Mouse (Mus musculus): ENCODE results near the gene Pik3cb. TPM values are rescaled to one million over a fixed set of nuclear protein-coding genes. Genes with fewer than 3 reads are reported as not detected.

Gene Pik3cb
- 10 to 100 TPM in 1 of 2 experiments, 1 to 10 TPM in 1; 9.7 to 10.1 TPM for total RNA-seq (2021)
- long read RNA-seq, experiment 1, full-length matches to known transcripts = 13 of 17 reads
- long read RNA-seq, experiment 1, partial matches to known transcripts = 1 of 17 reads
- long read RNA-seq, experiment 1, other reads (novel, unspliced or antisense) = 3 of 17 reads
- long read RNA-seq, experiment 2, full-length matches to known transcripts = 12 of 17 reads
- long read RNA-seq, experiment 2, partial matches to known transcripts = 1 of 17 reads
- long read RNA-seq, experiment 2, other reads (novel, unspliced or antisense) = 4 of 17 reads

- DNase-seq = peak; percentile 99
- intact Hi-C loops (cut with DNase I) = loop anchor here (1.0 to 5.0 kb wide), 2 partner anchors 78 to 102 kb away; no protein-coding TSS in a partner anchor
These were observed at the start of gene Pik3cb for GRCm38 (mm10) chr9:99140063-99140882. Pik3cb (minus strand) TSS chr9:99140621.

DNA sequence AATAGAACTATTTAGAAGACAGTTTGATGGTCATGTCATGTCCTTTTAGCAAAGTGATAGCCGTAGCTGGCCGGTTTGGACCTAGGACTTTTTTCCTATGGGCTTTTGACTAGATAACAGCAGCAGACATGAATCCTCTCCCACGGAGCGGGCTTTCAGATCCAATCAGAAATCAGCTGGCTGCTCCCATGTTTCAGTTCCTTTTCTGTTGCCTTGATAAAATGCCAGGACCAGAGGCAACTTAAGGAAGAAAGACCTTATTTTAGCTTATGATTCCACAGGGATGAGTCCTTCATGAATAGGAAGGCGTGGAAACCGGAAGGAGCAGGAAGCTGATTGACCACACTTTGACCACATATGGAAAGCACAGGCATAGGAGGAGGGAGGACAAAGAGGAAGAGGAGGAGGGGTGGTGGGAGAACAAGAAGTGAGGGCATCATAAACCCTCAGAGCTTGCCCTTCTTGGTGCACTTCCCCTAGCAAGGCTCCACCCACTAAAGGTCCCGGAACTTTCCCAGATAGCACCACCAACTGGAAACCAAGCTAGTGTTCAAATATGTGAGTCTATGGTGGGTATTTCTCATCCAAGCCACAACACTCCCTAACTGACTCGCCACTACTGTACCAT lies 42.7 kb upstream of the Pik3cb start:
- intact Hi-C loops (cut with DNase I) = no loop called here
- no peak for DNase-seq

GRCm38 (mm10) chr9:99182121-99182520 lies 41.7 kb upstream of the Pik3cb start:
- intact Hi-C loops (cut with DNase I) = no loop called here
- DNase-seq = no peak

- intact Hi-C loops (cut with DNase I) = no loop called here
- peak; percentile 37 to 56 for DNase-seq
These were observed 39.9 kb upstream of the Pik3cb start for GRCm38 (mm10) chr9:99180272-99180671.

DNA sequence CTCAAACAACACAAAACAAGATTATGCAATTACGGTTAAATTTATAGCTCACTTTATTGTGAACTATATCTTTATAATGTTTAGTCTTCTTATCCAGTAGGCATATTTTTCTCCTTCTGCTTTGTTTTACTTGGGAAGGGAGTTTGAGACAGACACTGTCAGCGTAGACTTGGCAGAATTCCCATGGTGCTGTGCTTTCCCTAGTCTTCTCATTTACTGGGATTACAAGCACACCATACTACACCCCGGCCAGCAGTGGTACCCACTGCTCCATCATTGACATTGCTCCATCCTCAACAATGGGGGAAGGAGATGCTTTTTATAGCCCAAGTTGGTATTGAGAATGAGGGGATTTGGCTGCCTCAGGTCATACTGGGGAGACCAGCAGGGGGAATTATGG lies 38.3 kb upstream of the Pik3cb start:
- intact Hi-C loops (cut with DNase I) = no loop called here
- DNase-seq = no peak

GRCm38 (mm10) chr9:99175774-99176173 lies 35.4 kb upstream of the Pik3cb start:
- intact Hi-C loops (cut with DNase I) = no loop called here

DNA sequence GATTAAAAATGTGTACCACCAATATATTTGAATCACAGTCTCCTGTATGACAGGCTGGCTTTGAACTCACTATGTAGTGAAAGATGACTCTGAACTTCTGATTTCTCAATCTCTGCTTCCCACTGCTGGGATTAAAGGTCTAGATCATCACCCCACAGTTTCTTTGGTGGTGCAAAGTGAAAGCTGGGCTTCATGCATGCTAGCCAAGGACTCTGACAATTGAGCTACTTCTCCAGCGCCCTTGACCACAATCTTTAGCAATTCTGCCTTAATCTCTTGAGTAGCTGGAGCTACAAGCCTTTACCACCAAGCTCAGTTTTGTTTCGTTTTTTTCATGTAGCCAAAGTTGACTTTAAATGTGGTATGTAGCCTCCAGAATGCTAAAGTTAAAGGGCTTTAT lies 32.4 kb upstream of the Pik3cb start:
- DNase-seq = no peak
- intact Hi-C loops (cut with DNase I) = no loop called here

More at GRCm38 (mm10) chr9:99175774-99176173, 35.4 kb upstream of the Pik3cb start:
- DNase-seq = no peak

GRCm38 (mm10) chr9:99171186-99171585 lies 30.8 kb upstream of the Pik3cb start:
- intact Hi-C loops (cut with DNase I) = no loop called here
- no peak for DNase-seq

- intact Hi-C loops (cut with DNase I) = no loop called here
These were observed 28.6 kb upstream of the Pik3cb start for GRCm38 (mm10) chr9:99169029-99169428.

GRCm38 (mm10) chr9:99166946-99167345 lies 26.5 kb upstream of the Pik3cb start:
- DNase-seq = no peak
- intact Hi-C loops (cut with DNase I) = no loop called here

More at GRCm38 (mm10) chr9:99169029-99169428, 28.6 kb upstream of the Pik3cb start:
- no peak for DNase-seq

- intact Hi-C loops (cut with DNase I) = no loop called here
- no peak for DNase-seq
These were observed 25.5 kb upstream of the Pik3cb start for GRCm38 (mm10) chr9:99165956-99166355.

GRCm38 (mm10) chr9:99164664-99165226 lies 24.3 kb upstream of the Pik3cb start:
- intact Hi-C loops (cut with DNase I) = no loop called here
- DNase-seq = peak in 1 of 2 experiments; percentile 24

GRCm38 (mm10) chr9:99164148-99164503 lies 23.7 kb upstream of the Pik3cb start:
- DNase-seq = no peak
- intact Hi-C loops (cut with DNase I) = no loop called here

- intact Hi-C loops (cut with DNase I) = no loop called here
- no peak for DNase-seq
These were observed 23.2 kb upstream of the Pik3cb start for GRCm38 (mm10) chr9:99163420-99164147.

DNA sequence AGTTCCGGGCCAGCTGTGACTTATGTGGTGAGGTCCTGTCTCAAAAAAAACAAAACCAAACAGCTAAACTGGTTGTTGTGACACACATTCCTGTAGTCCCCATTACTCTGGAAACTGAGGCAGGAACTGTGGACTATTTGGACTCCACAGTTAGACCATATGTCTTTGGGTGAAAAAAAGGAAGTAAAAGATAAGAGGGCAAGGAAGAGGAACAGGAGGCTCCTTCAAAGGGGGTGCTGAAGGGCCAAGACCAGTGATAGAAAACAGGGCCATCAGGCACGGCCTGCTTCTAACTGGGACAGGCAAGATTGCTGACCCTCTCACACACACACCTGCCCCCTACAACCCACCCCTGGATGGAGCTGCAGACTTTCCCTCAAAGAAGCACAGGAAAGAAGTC lies 22.4 kb upstream of the Pik3cb start:
- intact Hi-C loops (cut with DNase I) = no loop called here
- DNase-seq = no peak

DNA sequence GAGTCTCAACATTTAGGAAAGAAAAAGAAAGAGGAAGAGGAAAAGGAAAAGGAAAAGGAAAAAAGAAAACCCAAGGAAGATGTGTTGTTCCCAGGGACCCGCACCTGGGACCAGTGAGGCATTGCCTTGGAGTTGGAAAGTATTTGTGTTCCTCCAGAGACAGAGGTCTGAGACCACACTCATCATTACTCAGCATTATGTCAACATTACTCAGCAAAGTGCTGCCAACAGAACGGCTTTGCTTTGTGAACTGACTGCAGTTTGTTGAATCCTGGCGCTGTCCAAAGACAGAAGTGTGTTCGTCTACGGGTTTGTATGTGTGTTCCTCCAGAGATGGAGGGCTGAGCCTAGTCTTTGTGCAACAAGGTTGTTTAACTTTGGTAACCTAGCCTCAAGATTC lies 20.4 kb upstream of the Pik3cb start:
- no peak for DNase-seq
- intact Hi-C loops (cut with DNase I) = no loop called here

GRCm38 (mm10) chr9:99159932-99160331 lies 19.5 kb upstream of the Pik3cb start:
- intact Hi-C loops (cut with DNase I) = no loop called here
- no peak for DNase-seq

GRCm38 (mm10) chr9:99158708-99159107 lies 18.3 kb upstream of the Pik3cb start:
- DNase-seq = no peak
- intact Hi-C loops (cut with DNase I) = no loop called here

DNA sequence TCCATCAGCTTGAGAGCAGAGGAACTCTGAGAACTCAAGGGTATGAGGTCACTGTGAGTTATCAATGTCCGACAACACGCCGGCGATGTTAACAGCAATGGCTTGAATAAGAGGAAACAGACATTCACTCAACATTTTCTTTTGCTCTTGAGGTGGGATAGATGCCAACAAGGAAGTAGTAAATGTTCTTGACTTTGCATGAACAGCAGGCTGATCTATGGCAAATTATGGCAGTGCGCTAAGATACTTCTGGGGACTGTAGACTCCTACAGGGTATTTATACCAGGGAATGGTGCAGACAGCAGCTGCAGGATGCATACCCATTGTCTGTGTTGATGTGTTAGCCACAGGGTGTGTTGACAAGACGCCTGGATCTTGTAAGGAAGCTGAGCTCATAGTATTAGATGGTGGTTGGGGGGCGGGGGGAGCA lies 17.8 kb upstream of the Pik3cb start:
- DNase-seq = no peak
- intact Hi-C loops (cut with DNase I) = no loop called here

DNA sequence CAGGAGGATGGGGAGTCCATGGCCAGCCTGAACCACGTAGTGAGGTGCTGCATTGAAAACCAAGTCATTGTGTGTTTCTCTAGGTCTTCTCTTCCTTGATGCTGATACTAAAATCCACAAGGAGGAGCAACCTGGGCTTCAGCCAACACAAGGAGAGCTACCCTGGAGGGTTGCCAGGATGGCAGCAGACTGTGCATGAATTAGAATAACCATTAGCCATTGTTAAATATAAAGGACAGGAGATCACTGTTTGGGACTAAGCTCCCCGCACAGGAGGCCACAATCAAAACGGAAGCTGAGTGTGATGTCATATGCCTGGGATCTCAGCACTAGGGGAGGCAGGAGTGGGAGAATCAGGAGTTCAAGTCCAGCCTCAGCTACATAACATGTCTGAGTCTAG lies 13.2 kb upstream of the Pik3cb start:
- intact Hi-C loops (cut with DNase I) = no loop called here
- DNase-seq = peak; percentile 59 to 70

Data from heart, postnatal 14 days (tissue).